10 mouse cellular contexts compared by ENCODE assay signal in the genomic region with DNA sequence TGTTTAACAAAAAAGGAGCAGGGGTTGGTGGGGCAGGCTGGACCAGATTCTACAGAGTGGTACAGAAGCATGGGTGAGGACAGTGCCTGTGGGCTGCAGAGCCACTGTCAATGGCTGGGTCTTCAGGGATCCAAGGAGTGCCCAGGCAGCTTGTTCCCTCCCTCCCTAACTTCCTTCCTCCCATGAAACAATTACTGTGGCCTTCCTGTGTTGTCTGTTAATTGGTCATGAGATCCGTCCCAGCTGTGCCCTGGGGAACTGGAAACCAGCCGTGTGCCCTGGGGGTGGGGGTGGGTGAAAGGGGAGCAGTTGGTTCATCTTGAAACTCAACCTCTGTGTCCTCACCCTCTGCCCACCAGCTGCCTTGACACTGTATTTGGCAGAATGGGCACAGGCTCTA.
DNase-seq lines count a peak whose midpoint lies in the region; ATAC-seq and TF ChIP-seq lines count a peak whose summit lies in the region.
"Had no signal": no experiment of that assay in that cellular context is flagged by ENCODE, and none has a peak within 500 bp of the region (broad histone marks: within the 10 kb centered on the region; RNA-seq: fewer than 3 reads in every experiment).

No protein-coding gene starts in this region.

- no peaks in the 10 kb centered on the region for H3K9me3 ChIP-seq in liver, embryonic 12.5 days (replicated peaks)
- H3K9me3 ChIP-seq: liver, embryonic 13.5 days had no signal

- peaks cover 4% of the 10 kb centered on the region for H3K4me1 ChIP-seq in liver, adult 2 months (ENCODE audit: control insufficient read depth, insufficient read depth, low read length)
- H3K4me1 ChIP-seq in liver, embryonic 12.5 days, result peaks cover 26% of the 10 kb centered on the region

- TF ChIP-seq CTCF in liver, adult 2 months (IDR thresholded peaks at IDR 0.05; ENCODE audit: low read depth, low read length), result no peak

- 39% methylated on average over 2 of the region's 2 CpGs for WGBS in liver, adult 2 months
- 58% methylated on average over 2 of the region's 2 CpGs for WGBS in liver, embryonic 12.5 days (ENCODE audit: insufficient replicate concordance)

- no peak for TF ChIP-seq POLR2A in liver, adult 2 months (IDR thresholded peaks at IDR 0.05; ENCODE audit: extremely low read depth, insufficient read depth, low read length)

- H3K9ac ChIP-seq in liver, adult 2 months (ENCODE audit: low read depth, low read length), result no peak overlapping the region
- no peak overlapping the region for H3K9ac ChIP-seq in liver, embryonic 12.5 days
- H3K9ac ChIP-seq: liver, embryonic 13.5 days had no signal

- H3K27ac ChIP-seq in liver, adult 2 months (replicated peaks; ENCODE audit: insufficient read depth, low read depth, low read length), result peak overlapping the region; percentile 76; the same call in 1 of the 2 replicates
- H3K27ac ChIP-seq in liver, embryonic 12.5 days, result no peak overlapping the region
- H3K27ac ChIP-seq: liver, embryonic 13.5 days had no signal

- no peak overlapping the region for H3K4me3 ChIP-seq in liver, adult 2 months (ENCODE audit: insufficient read depth, low read depth, low read length)
- H3K4me3 ChIP-seq in liver, embryonic 12.5 days, result no peak overlapping the region
- H3K4me3 ChIP-seq: liver, embryonic 13.5 days had no signal

- ATAC-seq in liver, embryonic 12.5 days, result no peak
- ATAC-seq in megakaryocyte progenitor cell, adult 5-6 weeks (replicated peaks; ENCODE audit: poor library complexity), result peak; percentile 97

- no peaks in the 10 kb centered on the region for H3K36me3 ChIP-seq in liver, adult 2 months (ENCODE audit: control insufficient read depth, insufficient read depth, low read length)
- no peaks in the 10 kb centered on the region for H3K36me3 ChIP-seq in liver, embryonic 12.5 days
- H3K36me3 ChIP-seq: liver, embryonic 13.5 days had no signal

- no peak overlapping the region for H3K4me2 ChIP-seq in liver, embryonic 12.5 days
- H3K4me2 ChIP-seq: liver, embryonic 13.5 days had no signal

- no peaks in the 10 kb centered on the region for H3K27me3 ChIP-seq in liver, adult 2 months (ENCODE audit: control insufficient read depth, insufficient read depth, low read length)
- H3K27me3 ChIP-seq in liver, embryonic 12.5 days (replicated peaks), result no peaks in the 10 kb centered on the region
- H3K27me3 ChIP-seq: liver, embryonic 13.5 days had no signal

- peak; percentile 17 for DNase-seq in adrenal gland, postnatal 14 days
- no peak for DNase-seq in adrenal gland, postnatal 10 days
- DNase-seq in liver, adult 2 months (ENCODE audit: extremely low read depth, low read depth, low spot score), result no peak
- DNase-seq in kidney, postnatal 4 days, result peak; percentile 20 to 41
- DNase-seq in layer of hippocampus, adult 9-11 months, result no peak
- DNase-seq in cerebellum, adult 9-10 months, result no peak
- DNase-seq: embryo, embryonic 11 days; liver, embryonic 13.5 days had no signal

- no peaks in the 10 kb centered on the region; the same call in 1 of the 2 replicates for H3K79me2 ChIP-seq in liver, adult 2 months (ENCODE audit: control insufficient read depth, insufficient read depth, low read length)

Comparison
In these comparisons a context has a peak if more than half of its experiments do, and no peak if none do; other contexts are left out.
1. DNase-seq: peak in adrenal gland, postnatal 14 days (single experiment) and kidney, postnatal 4 days (2 of 2); none in adrenal gland, postnatal 10 days (single experiment), liver, adult 2 months (single experiment), layer of hippocampus, adult 9-11 months (single experiment) and cerebellum, adult 9-10 months (single experiment).